Mouse (Mus musculus) small intestine, adult 2 months (tissue): ENCODE data around the gene Ppara.

Experiments
- CTCF ChIP-seq: fragments of 200-500 bp; IDR thresholded peaks from 2 replicates; pipeline ENCODE4 v1.5.1; 2012; ENCODE audit warnings: low read depth, mild to moderate bottlenecking, control low read depth, inconsistent platforms, low read length, moderate library complexity, mixed read lengths; ENCODE audit not compliant: insufficient replicate concordance, insufficient read length; ENCODE audit errors: extremely low read depth
- POLR2A ChIP-seq: fragments of 200-500 bp; IDR thresholded peaks from 2 replicates; pipeline ENCODE4 v1.6.1; 2012; ENCODE audit warnings: low read depth, mild to moderate bottlenecking, control low read depth, inconsistent platforms, low read length, moderate library complexity

DNA sequence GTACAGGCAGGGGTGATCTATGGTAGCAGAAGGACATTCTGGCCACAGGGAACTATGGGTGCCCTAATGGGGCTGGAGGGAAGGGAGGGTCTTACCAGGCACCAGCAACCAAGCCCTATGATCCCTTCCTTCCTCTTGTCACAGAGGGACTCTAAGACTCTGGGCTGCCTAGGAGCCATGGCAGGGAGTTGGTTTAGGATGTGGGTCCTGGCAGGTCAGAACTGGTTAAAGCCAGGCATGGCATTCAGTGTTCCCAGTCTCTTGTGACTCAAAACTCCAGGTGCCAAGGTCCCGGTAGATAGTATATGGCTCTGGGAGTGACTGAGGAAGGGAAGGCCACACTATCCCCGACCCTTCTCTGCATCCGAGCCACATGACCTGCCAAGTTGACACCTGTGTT, 41.7 kb upstream of the Ppara start:
- TF ChIP-seq CTCF (no peak), POLR2A (no peak)
